Mouse (Mus musculus) v-Abl transformed pro-B cells (cell line): ENCODE results near the gene Xpnpep1.

Source experiments
- in situ Hi-C, 2 experiments: fragments of 400-800 bp; cut with MboI; formaldehyde crosslinking; loops; one replicate each; pipeline ENCODE4 v1.15.1; 2025; ENCODE audit not compliant: unreplicated experiment in 2 of 2

Xpnpep1 gene

GRCm38 (mm10) chr19:53005978-53006377, 34.0 kb downstream of the Xpnpep1 start:
- in situ Hi-C loops, result loop anchor here in 1 of 2 experiments (25.0 kb wide), 1 partner anchor 631 kb away; no protein-coding TSS in a partner anchor

GRCm38 (mm10) chr19:53003554-53004365, 36.3 kb downstream of the Xpnpep1 start:
- in situ Hi-C loops, result loop anchor here in 1 of 2 experiments (25.0 kb wide), 1 partner anchor 634 kb away; no protein-coding TSS in a partner anchor

GRCm38 (mm10) chr19:53002166-53003095, 37.6 kb downstream of the Xpnpep1 start:
- in situ Hi-C loops, result loop anchor here in 1 of 2 experiments (25.0 kb wide), 1 partner anchor 635 kb away; no protein-coding TSS in a partner anchor

GRCm38 (mm10) chr19:52992880-52993440, 47.1 kb downstream of the Xpnpep1 start:
- in situ Hi-C loops, result no loop called here

GRCm38 (mm10) chr19:52991924-52992323, 48.1 kb downstream of the Xpnpep1 start:
- in situ Hi-C loops, result no loop called here

- in situ Hi-C loops, result no loop called here
These were observed 60.8 kb downstream of the Xpnpep1 start for GRCm38 (mm10) chr19:52979020-52979711.

- in situ Hi-C loops, result no loop called here
These were observed 64.3 kb downstream of the Xpnpep1 start for GRCm38 (mm10) chr19:52975564-52976185.

GRCm38 (mm10) chr19:52966339-52966738, 73.7 kb downstream of the Xpnpep1 start:
- in situ Hi-C loops, result no loop called here

- in situ Hi-C loops, result no loop called here
These were observed 77.3 kb downstream of the Xpnpep1 start for GRCm38 (mm10) chr19:52962745-52963144.

- in situ Hi-C loops, result no loop called here
These were observed 117.1 kb downstream of the Xpnpep1 start for GRCm38 (mm10) chr19:52922678-52923495.

GRCm38 (mm10) chr19:52904182-52904581, 135.8 kb downstream of the Xpnpep1 start:
- in situ Hi-C loops, result no loop called here

GRCm38 (mm10) chr19:52891807-52892442, 148.1 kb downstream of the Xpnpep1 start:
- in situ Hi-C loops, result no loop called here
